8 mouse cellular contexts compared by ENCODE assay signal in genomic region chr6:87730141-87730540, GRCm38 (mm10). TPM values are rescaled to one million over a fixed set of nuclear protein-coding genes. Genes with fewer than 3 reads are reported as not detected.
DNase-seq lines count a peak whose midpoint lies in the region; ATAC-seq and TF ChIP-seq lines count a peak whose summit lies in the region.

No protein-coding gene starts in this region.

- ATAC-seq in lung, embryonic 16.5 days (ENCODE audit: low read depth): no peak
- no peak for ATAC-seq in limb, embryonic 14.5 days (ENCODE audit: low FRiP score, low read depth)
- no peak for ATAC-seq in stomach, embryonic 14.5 days (ENCODE audit: insufficient number of reproducible peaks, insufficient read depth, low FRiP score, low read depth)

- no peak overlapping the region for H3K27ac ChIP-seq in lung, embryonic 16.5 days (ENCODE audit: low read length)
- H3K27ac ChIP-seq in limb, embryonic 14.5 days (replicated peaks; ENCODE audit: low read depth, low read length): no peak overlapping the region
- no peak overlapping the region for H3K27ac ChIP-seq in stomach, embryonic 14.5 days (ENCODE audit: low read length)

- H3K9ac ChIP-seq in lung, embryonic 16.5 days (ENCODE audit: low read length): peak overlapping the region; percentile 72
- H3K9ac ChIP-seq in limb, embryonic 14.5 days (ENCODE audit: low read depth, low read length, severe bottlenecking): no peak overlapping the region
- no peak overlapping the region for H3K9ac ChIP-seq in stomach, embryonic 14.5 days (replicated peaks; ENCODE audit: low read depth, low read length)

- TF ChIP-seq POLR2A in limb, embryonic 14.5 days (IDR thresholded peaks at IDR 0.05; ENCODE audit: borderline replicate concordance, extremely low read depth, insufficient read depth, insufficient read length): no peak

- H3K36me3 ChIP-seq in lung, embryonic 16.5 days (ENCODE audit: control insufficient read depth, insufficient read depth, low read length): no peaks in the 10 kb centered on the region
- no peaks in the 10 kb centered on the region for H3K36me3 ChIP-seq in limb, embryonic 14.5 days (ENCODE audit: control insufficient read depth, insufficient read depth, low read length)
- H3K36me3 ChIP-seq in stomach, embryonic 14.5 days (ENCODE audit: control insufficient read depth, insufficient read depth, low read length): no peaks in the 10 kb centered on the region

- peak overlapping the region; percentile 93 for H3K4me2 ChIP-seq in lung, embryonic 16.5 days (ENCODE audit: low read depth, low read length)
- H3K4me2 ChIP-seq in limb, embryonic 14.5 days (replicated peaks; ENCODE audit: low read depth, low read length, severe bottlenecking): peak overlapping the region; percentile 95
- H3K4me2 ChIP-seq in stomach, embryonic 14.5 days (replicated peaks; ENCODE audit: low read depth, low read length): peak overlapping the region; percentile 98

- H3K4me1 ChIP-seq in lung, embryonic 16.5 days (replicated peaks; ENCODE audit: control insufficient read depth, insufficient read depth, low read length): peaks cover 30% of the 10 kb centered on the region
- H3K4me1 ChIP-seq in limb, embryonic 14.5 days (ENCODE audit: control insufficient read depth, insufficient read depth, low read length): peaks cover 11% of the 10 kb centered on the region; the same call in 1 of the 2 replicates
- H3K4me1 ChIP-seq in stomach, embryonic 14.5 days (ENCODE audit: control insufficient read depth, insufficient read depth, low read length): peaks cover 19% of the 10 kb centered on the region; the same call in 1 of the 2 replicates

- peak overlapping the region; percentile 69 for H3K4me3 ChIP-seq in lung, embryonic 16.5 days (ENCODE audit: low read length)
- H3K4me3 ChIP-seq in limb, embryonic 14.5 days (replicated peaks; ENCODE audit: low read length): peak overlapping the region; percentile 56
- peak overlapping the region; percentile 61 for H3K4me3 ChIP-seq in stomach, embryonic 14.5 days (ENCODE audit: low read depth, low read length)

- peak; percentile 29 for DNase-seq in embryo, embryonic 9.5 days (ENCODE audit: extremely low spot score)
- no peak for DNase-seq in embryo, embryonic 11 days
- no peak for DNase-seq in lung, postnatal 10 days
- DNase-seq in limb, embryonic 14.5 days (ENCODE audit: low spot score): no peak
- no peak for DNase-seq in adrenal gland, adult 8-10 months
- DNase-seq in spleen, postnatal 36 days (ENCODE audit: low spot score in 2 of 2): no peak

- H3K9me3 ChIP-seq in lung, embryonic 16.5 days (ENCODE audit: control insufficient read depth, low read length): no peaks in the 10 kb centered on the region
- H3K9me3 ChIP-seq in limb, embryonic 14.5 days (ENCODE audit: control insufficient read depth, low read length): no peaks in the 10 kb centered on the region
- no peaks in the 10 kb centered on the region for H3K9me3 ChIP-seq in stomach, embryonic 14.5 days (ENCODE audit: control insufficient read depth, low read depth, low read length)

- H3K27me3 ChIP-seq in lung, embryonic 16.5 days (ENCODE audit: control insufficient read depth, insufficient read depth, low read depth, low read length): peaks cover 38% of the 10 kb centered on the region
- peaks cover 54% of the 10 kb centered on the region for H3K27me3 ChIP-seq in limb, embryonic 14.5 days (ENCODE audit: control insufficient read depth, insufficient read depth, low read length)
- peaks cover 27% of the 10 kb centered on the region for H3K27me3 ChIP-seq in stomach, embryonic 14.5 days (ENCODE audit: control insufficient read depth, insufficient read depth, low read length)

- 18% methylated on average over 13 of the region's 13 CpGs for WGBS in lung, embryonic 16.5 days
- 14% methylated on average over 13 of the region's 13 CpGs for WGBS in limb, embryonic 14.5 days
- WGBS in stomach, embryonic 14.5 days: 18% methylated on average over 13 of the region's 13 CpGs

RNA-seq across cellular contexts. Expression of gene Efcc1, which starts 0.5 kb away (rescaled TPM):
- 4.5 and 5.3 TPM in 2 replicates for polyA plus RNA-seq in lung, embryonic 16.5 days (2015; fragmentation: Nextera tagmentation; extraction: Ambion mirVana)
- 0.98 and 1.3 TPM in 2 replicates for polyA plus RNA-seq in limb, embryonic 14.5 days (2012; rRNA removed)
- 0.64 and 0.80 TPM in 2 replicates for polyA plus RNA-seq in limb, embryonic 14.5 days (2014; fragmentation: Nextera tagmentation; extraction: Ambion mirVana)
- 2.2 TPM in 2 replicates for polyA plus RNA-seq in stomach, embryonic 14.5 days (2014; fragmentation: Nextera tagmentation; extraction: Ambion mirVana)
- under 1 TPM; 0.54 to 0.78 (median 0.65) TPM for total RNA-seq in adrenal gland, adult 8-10 months (2022)

RNA-seq across cellular contexts. Expression of gene Gp9, which starts 47.7 kb away (rescaled TPM):
- 3.4 and 7.1 TPM in 2 replicates for polyA plus RNA-seq in lung, embryonic 16.5 days (2015; fragmentation: Nextera tagmentation; extraction: Ambion mirVana)
- 1.4 and 2.5 TPM in 2 replicates for polyA plus RNA-seq in limb, embryonic 14.5 days (2012; rRNA removed)
- 1.9 and 2.0 TPM in 2 replicates for polyA plus RNA-seq in limb, embryonic 14.5 days (2014; fragmentation: Nextera tagmentation; extraction: Ambion mirVana)
- polyA plus RNA-seq in stomach, embryonic 14.5 days (2014; fragmentation: Nextera tagmentation; extraction: Ambion mirVana): 0.68 and 0.80 TPM in 2 replicates
- total RNA-seq in adrenal gland, adult 8-10 months (2022): under 1 TPM in 1 of 4 experiments, not detected in 3; 0.35 TPM

RNA-seq across cellular contexts. Expression of gene Aplf, which starts 58.1 kb away (rescaled TPM):
- polyA plus RNA-seq in lung, embryonic 16.5 days (2015; fragmentation: Nextera tagmentation; extraction: Ambion mirVana): 13.5 and 14.3 TPM in 2 replicates
- 7.5 and 10.3 TPM in 2 replicates for polyA plus RNA-seq in limb, embryonic 14.5 days (2012; rRNA removed)
- polyA plus RNA-seq in limb, embryonic 14.5 days (2014; fragmentation: Nextera tagmentation; extraction: Ambion mirVana): 14.3 and 16.2 TPM in 2 replicates
- polyA plus RNA-seq in stomach, embryonic 14.5 days (2014; fragmentation: Nextera tagmentation; extraction: Ambion mirVana): 14.9 and 18.1 TPM in 2 replicates
- 1 to 10 TPM; 7.4 to 9.6 (median 8.4) TPM for total RNA-seq in adrenal gland, adult 8-10 months (2022)
